Mouse (Mus musculus) urinary bladder, postnatal 4 days (tissue): ENCODE measurements around the gene Abcb10.

Experiments used
- DNase-seq, 2 experiments: peaks; one replicate each; pipeline ENCODE4 v3.0.0; 2021 to 2022; ENCODE audit warnings: low spot score in 2 of 2

The Abcb10 gene

GRCm38 (mm10) chr8:123902653-123903052, 80.3 kb downstream of the Abcb10 start:
- DNase-seq = no peak
